Mouse (Mus musculus): ENCODE results near the gene Plp2.
A peak's percentile ranks its signal among the peaks of the same experiment; 100 is the strongest.

- TF ChIP-seq POLR2A (IDR thresholded peaks at IDR 0.05; ENCODE audit: insufficient read depth, low read depth, low read length) (peak; percentile 24; the same call in 1 of the 2 replicates), CTCF (IDR thresholded peaks at IDR 0.05) (no peak)
Measured at GRCm38 (mm10) chrX:7670921-7671623, at the start of gene Plp2.

All from heart, adult 2 months (tissue).